Mouse (Mus musculus) heart, postnatal 0 days (tissue): Measurements from ENCODE around the gene Mlx.

ENCODE experiments used
- CTCF ChIP-seq: IDR thresholded peaks from 2 replicates; pipeline ENCODE4 v1.5.1; 2016; ENCODE audit warnings: antibody characterized with exemption, control low read depth, low read depth
- EP300 ChIP-seq: IDR thresholded peaks from 2 replicates; pipeline ENCODE4 v1.6.1; 2016; ENCODE audit warnings: antibody characterized with exemption, low read depth

GRCm38 (mm10) chr11:101118105-101118504 is 31.0 kb downstream of the Mlx start:
- TF ChIP-seq CTCF (no peak), EP300 (no peak)
